Mouse (Mus musculus): ENCODE measurements around the gene Gm10800. TPM values are rescaled to one million over a fixed set of nuclear protein-coding genes. Genes with fewer than 3 reads are reported as not detected.
"Not testable (repeated sequence)": the region's sequence is repeated elsewhere in the genome, so short reads cannot be mapped to it uniquely, and the experiment has no call there.

Gene Gm10800
- 1 to 10 TPM in 5 of 26 experiments, not detected in 21; 1.4 to 1.9 (median 1.6) TPM for total RNA-seq (2018; cell fraction: chromatin; rRNA removed)
- total RNA-seq (2018; cell fraction: cytosol; rRNA removed): 1 to 10 TPM in 1 of 26 experiments, under 1 TPM in 5, not detected in 20; 0.20 to 1.6 (median 0.32) TPM
- 1 to 10 TPM in 22 of 26 experiments, under 1 TPM in 1, not detected in 3; 0.86 to 5.6 (median 2.5) TPM for total RNA-seq (2018; cell fraction: nucleus; rRNA removed)
- polyA plus RNA-seq (2018): not detected in 3 replicates

DNA sequence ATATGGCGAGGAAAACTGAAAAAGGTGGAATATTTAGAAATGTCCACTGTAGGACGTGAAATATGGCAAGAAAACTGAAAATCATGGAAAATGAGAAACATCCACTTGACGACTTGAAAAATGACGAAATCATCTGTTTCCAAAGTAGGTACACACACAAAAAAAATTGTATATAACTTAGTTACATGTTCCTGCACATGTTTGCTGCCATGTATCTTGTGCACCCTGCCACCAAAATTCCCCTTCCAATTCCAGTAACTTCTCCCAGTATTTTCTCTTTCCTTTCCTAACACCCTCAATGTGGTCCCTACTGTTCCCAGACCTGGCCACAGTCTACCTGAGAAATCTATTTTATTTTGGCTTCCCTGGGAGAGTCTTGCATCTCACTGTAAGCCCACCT, at the start of gene Gm10800:
TSS of gene Gm10800 (minus strand) at position 101 of the 400 bp plus-strand sequence.
- H3K4me3 ChIP-seq (ENCODE audit: inconsistent target); H3K79me2 ChIP-seq (ENCODE audit: inconsistent target); H3K27ac ChIP-seq; H3K36me3 ChIP-seq (ENCODE audit: inconsistent target): not testable (repeated sequence)
- whole genome bisulfite sequencing (ENCODE audit: missing documents): 85% methylated on average over 4 of the region's 4 CpGs

- Histone ChIP-seq H3K79me2 (ENCODE audit: inconsistent target) (no peaks in the 10 kb centered on the region), H3K36me3 (ENCODE audit: inconsistent target) (no peaks in the 10 kb centered on the region), H3K4me3 (ENCODE audit: inconsistent target) (no peak overlapping the region), H3K27ac (no peak overlapping the region)
- WGBS (ENCODE audit: missing documents): 100% methylated on average over 1 of the region's 1 CpGs
Observed at GRCm38 (mm10) chr2:98697533-98697932, 30.4 kb upstream of the Gm10800 start.

DNA sequence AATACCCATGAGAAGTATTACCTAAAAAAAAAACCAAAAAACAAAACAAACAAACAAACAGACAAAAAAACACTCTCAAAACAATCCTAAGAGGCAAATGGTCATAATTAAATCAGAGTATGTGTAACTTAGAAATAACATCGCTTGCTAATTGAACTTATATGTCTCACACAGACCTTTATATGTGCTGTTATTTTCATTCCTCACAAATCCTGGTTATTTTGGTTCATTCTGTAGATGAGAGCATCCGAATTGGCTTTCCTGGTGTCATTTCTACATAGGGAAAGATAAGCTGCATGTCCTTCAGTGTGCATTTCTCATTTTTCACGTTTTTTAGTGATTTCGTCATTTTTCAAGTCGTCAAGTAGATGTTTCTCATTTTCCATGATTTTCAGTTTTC, 5.2 kb downstream of the Gm10800 start, which contains the start of gene Gm10801:
TSS of gene Gm10801 (plus strand) at position 301 of the 400 bp plus-strand sequence.
- not testable (repeated sequence) for H3K4me3 ChIP-seq (ENCODE audit: inconsistent target); H3K36me3 ChIP-seq (ENCODE audit: inconsistent target); H3K27ac ChIP-seq; H3K79me2 ChIP-seq (ENCODE audit: inconsistent target)
- WGBS (ENCODE audit: missing documents): 84% methylated on average over 4 of the region's 5 CpGs

Other genes starting within 250 kb of the Gm10800 start
- not detected in 3 replicates for gene Gm10801, start 5.1 kb downstream of the Gm10800 start, polyA plus RNA-seq (2018)

Measured in macrophage (primary cell).